Mouse (Mus musculus): Measurements from ENCODE around the gene Tbc1d30. TPM values are rescaled to one million over a fixed set of nuclear protein-coding genes. Genes with fewer than 3 reads are reported as not detected.
A peak's percentile ranks its signal among the peaks of the same experiment; 100 is the strongest.

Tbc1d30 gene
- polyA plus RNA-seq (2012; ENCODE audit: insufficient read depth, insufficient read length, missing spikeins) = 1.2 and 1.3 TPM in 2 replicates

DNA sequence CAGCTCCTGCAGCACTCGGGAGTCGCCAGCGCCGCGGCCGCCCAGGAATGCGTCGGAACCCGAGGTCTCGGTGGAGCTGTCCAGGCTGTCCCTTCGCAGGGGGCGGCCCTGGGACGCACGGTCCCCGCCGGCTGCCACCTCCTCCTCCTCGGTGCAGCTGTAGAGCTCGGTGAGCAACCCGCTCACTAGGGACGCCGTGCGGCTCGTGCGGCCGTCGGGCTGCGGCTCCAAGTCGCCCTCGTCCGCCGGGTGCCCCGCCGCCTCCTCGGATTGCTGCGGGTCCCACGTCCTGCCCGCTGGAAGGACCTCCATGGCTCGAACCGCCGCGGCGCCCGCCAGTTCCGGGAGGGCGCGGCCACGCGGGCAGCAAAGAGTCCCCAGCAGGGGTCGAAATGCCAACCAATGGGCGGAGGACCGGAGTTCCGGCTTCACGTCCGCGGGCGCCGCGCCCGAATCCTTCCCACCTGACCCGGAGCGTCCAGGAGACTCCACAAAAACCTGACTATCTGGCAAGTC, at the start of gene Tbc1d30:
TSS of gene Tbc1d30 (minus strand) at position 213 of the 516 bp plus-strand sequence.
- no peaks in the 10 kb centered on the region for H3K4me1 ChIP-seq (ENCODE audit: control insufficient read depth, insufficient read depth, low read length)
- no peak within 1 kb of the TSS for H3K27ac ChIP-seq (ENCODE audit: insufficient read depth, low read depth, low read length)
- no peak for TF ChIP-seq CTCF (IDR thresholded peaks at IDR 0.05; ENCODE audit: low read depth, low read length)
- no peak for TF ChIP-seq POLR2A (IDR thresholded peaks at IDR 0.05; ENCODE audit: borderline replicate concordance, low read depth, low read length)
- H3K4me3 ChIP-seq (ENCODE audit: insufficient read depth, low read length) = peak within 1 kb of the TSS; percentile 82

DNA sequence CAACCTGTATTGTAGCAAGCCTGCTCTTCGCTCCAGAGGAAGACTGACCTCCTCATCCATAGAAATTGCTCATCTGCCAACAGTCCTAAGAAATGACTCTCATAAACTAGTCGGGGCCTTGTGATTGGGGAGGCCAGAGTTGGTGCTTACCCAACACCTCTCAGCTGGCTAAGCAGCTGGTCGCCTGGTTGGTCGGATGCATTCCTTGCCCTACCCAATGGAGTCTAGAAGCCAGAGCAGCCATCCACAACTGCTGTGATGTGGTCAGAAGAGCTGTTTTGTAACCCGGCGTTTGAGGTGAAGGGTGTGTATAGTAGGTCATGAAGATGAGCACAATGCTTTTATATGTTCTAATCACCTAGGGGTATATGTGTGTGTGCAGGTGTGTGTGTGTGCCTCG, 47.5 kb upstream of the Tbc1d30 start:
- no peak for TF ChIP-seq CTCF (IDR thresholded peaks at IDR 0.05; ENCODE audit: low read depth, low read length)
- no peak for TF ChIP-seq POLR2A (IDR thresholded peaks at IDR 0.05; ENCODE audit: borderline replicate concordance, low read depth, low read length)
- no peak overlapping the region for H3K27ac ChIP-seq (ENCODE audit: insufficient read depth, low read depth, low read length)
- H3K4me3 ChIP-seq (ENCODE audit: insufficient read depth, low read length) = no peak overlapping the region
- H3K4me1 ChIP-seq (ENCODE audit: control insufficient read depth, insufficient read depth, low read length) = no peaks in the 10 kb centered on the region

DNA sequence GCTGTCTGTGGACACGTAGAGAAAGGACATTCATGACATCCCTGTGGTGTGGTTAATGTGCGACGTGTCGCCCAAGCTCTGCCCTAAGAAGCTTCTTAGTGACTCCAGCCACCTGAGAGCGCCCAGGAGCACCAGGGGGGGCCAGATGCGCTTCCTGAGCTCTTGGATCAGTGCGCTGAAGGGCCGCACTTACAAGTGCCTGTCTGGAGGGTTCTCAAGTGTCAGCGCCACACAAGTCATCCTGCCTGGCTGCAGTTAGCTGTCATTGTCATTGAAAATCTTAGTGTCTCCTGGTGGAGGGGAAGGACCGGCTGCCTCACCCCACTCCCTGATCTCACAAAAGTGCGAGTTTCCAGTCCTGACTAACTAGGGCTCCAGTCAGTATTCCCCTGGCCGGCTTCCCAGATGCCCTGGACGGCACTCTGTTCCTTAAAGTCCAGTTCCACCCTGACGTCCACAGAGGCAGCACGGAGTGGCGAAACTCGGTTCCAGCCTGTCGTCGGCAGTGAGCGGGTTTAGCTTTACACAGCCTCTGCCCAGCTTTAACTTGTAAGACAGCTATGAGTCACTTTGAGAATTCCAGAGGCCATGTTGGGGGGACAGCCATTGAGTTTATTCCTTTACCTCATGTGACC, 44.6 kb upstream of the Tbc1d30 start:
- H3K4me1 ChIP-seq (ENCODE audit: control insufficient read depth, insufficient read depth, low read length) = no peaks in the 10 kb centered on the region
- H3K27ac ChIP-seq (ENCODE audit: insufficient read depth, low read depth, low read length) = no peak overlapping the region
- no peak overlapping the region for H3K4me3 ChIP-seq (ENCODE audit: insufficient read depth, low read length)
- TF ChIP-seq POLR2A (IDR thresholded peaks at IDR 0.05; ENCODE audit: borderline replicate concordance, low read depth, low read length) (no peak), CTCF (IDR thresholded peaks at IDR 0.05; ENCODE audit: low read depth, low read length) (no peak)

DNA sequence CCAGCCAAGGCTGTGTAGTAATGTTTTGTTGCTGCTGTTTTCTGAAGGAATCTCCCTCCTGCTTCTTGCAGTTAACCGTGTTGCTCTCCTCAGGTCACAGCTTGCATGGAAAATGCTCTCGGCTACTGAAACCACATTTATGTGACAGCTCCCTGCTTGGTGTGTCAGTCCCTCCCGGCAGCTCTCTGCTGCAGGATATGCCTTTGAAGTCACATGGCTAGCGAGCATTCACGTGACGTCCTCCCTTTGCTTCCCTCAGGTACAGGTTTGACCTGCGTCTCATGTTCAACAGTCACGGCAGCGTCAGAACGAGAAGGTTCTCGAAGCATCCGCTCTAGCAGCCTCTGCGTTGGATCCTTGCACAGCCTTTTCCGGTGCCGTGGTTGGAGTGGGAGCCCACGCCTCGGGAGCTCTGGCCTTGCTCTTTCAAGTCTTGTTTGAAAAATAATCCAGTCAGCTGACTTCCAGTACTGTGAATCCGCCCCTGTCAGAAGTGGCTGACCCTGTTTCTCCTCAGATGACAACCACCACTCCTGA, 43.8 kb upstream of the Tbc1d30 start:
- no peak overlapping the region for H3K4me3 ChIP-seq (ENCODE audit: insufficient read depth, low read length)
- no peak for TF ChIP-seq CTCF (IDR thresholded peaks at IDR 0.05; ENCODE audit: low read depth, low read length)
- no peak for TF ChIP-seq POLR2A (IDR thresholded peaks at IDR 0.05; ENCODE audit: borderline replicate concordance, low read depth, low read length)
- H3K27ac ChIP-seq (ENCODE audit: insufficient read depth, low read depth, low read length) = no peak overlapping the region
- no peaks in the 10 kb centered on the region for H3K4me1 ChIP-seq (ENCODE audit: control insufficient read depth, insufficient read depth, low read length)

DNA sequence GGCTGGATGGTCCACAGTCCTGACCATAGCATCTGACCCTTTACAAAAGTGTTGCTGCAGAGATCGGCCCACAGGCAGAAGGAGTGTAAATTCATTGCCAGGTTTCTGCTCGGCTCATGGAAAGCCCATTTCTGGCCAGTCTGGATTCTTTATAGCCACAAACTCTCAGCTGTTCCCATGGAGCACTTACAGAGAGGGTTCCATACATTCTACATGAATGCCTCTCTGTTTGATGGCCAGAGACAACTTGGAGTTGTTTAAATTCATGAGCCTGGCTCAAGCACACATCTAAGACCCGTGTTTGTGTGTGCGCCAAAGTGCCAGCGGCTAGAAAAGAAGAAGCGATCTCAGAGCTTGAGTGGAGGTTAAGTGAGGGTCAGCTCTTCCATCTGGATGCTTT, 43.2 kb upstream of the Tbc1d30 start:
- Histone ChIP-seq H3K27ac (ENCODE audit: insufficient read depth, low read depth, low read length) (no peak overlapping the region), H3K4me1 (ENCODE audit: control insufficient read depth, insufficient read depth, low read length) (no peaks in the 10 kb centered on the region), H3K4me3 (ENCODE audit: insufficient read depth, low read length) (no peak overlapping the region)
- no peak for TF ChIP-seq POLR2A (IDR thresholded peaks at IDR 0.05; ENCODE audit: borderline replicate concordance, low read depth, low read length)
- TF ChIP-seq CTCF (IDR thresholded peaks at IDR 0.05; ENCODE audit: low read depth, low read length) = no peak

DNA sequence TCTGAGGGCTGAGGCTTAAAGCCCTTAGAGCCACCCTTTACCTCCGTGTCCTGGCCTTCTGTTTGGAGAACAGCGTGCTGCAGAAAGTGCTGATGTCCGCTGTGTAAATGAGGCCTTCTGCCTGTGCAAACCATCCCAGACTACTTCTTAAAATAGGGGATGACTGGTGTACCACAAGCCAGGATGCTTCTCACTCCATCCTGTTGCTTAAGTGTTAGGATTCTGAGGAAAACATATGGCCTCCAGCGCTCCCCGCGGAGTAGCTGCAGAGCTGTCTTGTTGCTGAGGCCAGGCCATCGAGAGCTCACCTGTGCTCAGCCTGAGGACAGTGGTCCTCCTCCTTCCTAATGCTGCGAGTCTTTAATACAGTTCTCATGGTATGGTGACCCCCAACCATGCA, 40.8 kb upstream of the Tbc1d30 start:
- Histone ChIP-seq H3K27ac (ENCODE audit: insufficient read depth, low read depth, low read length) (no peak overlapping the region), H3K4me3 (ENCODE audit: insufficient read depth, low read length) (no peak overlapping the region), H3K4me1 (ENCODE audit: control insufficient read depth, insufficient read depth, low read length) (no peaks in the 10 kb centered on the region)
- TF ChIP-seq CTCF (IDR thresholded peaks at IDR 0.05; ENCODE audit: low read depth, low read length) (no peak), POLR2A (IDR thresholded peaks at IDR 0.05; ENCODE audit: borderline replicate concordance, low read depth, low read length) (no peak)

DNA sequence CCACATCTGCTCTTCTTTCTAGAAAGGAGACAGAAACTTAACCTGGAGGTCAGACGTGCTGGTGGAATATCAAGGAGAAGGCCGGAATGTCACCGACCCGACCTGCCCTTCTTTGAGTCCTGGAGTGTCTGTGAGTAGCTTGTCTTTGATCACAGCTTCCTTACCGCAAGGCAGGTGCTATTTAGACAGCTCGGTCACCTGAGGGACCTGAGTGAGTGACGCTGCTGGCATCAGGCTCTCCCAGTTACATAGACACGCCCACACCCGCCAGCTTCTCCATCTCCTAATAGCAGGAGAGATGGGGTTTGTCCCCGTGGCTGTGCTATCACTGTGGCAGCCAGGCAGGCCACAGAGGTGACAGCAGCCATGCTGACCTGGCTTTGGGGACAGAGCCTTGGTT, 39.5 kb upstream of the Tbc1d30 start:
- no peak for TF ChIP-seq CTCF (IDR thresholded peaks at IDR 0.05; ENCODE audit: low read depth, low read length)
- no peak for TF ChIP-seq POLR2A (IDR thresholded peaks at IDR 0.05; ENCODE audit: borderline replicate concordance, low read depth, low read length)
- Histone ChIP-seq H3K4me3 (ENCODE audit: insufficient read depth, low read length) (no peak overlapping the region), H3K27ac (ENCODE audit: insufficient read depth, low read depth, low read length) (no peak overlapping the region), H3K4me1 (ENCODE audit: control insufficient read depth, insufficient read depth, low read length) (no peaks in the 10 kb centered on the region)

DNA sequence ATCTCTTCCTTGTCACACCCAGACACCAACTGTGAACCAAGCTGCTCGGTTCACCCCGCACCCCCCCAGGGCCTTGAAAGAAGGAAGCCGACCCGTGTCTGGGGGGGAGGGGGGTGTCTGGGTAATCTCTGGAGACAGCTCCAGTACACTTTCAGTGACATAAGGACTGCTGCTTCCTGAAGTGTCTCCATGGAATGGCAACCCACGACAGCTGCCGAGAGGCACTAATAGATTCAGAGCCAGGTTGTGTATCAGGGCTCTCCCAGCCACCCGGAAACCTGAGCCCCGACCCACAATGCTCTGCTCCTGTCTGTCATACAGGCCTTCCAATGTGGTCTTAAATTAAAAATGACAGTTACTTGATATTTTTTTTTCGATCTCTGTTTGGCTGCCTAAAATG, 35.3 kb upstream of the Tbc1d30 start:
- H3K4me3 ChIP-seq (ENCODE audit: insufficient read depth, low read length) = no peak overlapping the region
- TF ChIP-seq POLR2A (IDR thresholded peaks at IDR 0.05; ENCODE audit: borderline replicate concordance, low read depth, low read length) (no peak), CTCF (IDR thresholded peaks at IDR 0.05; ENCODE audit: low read depth, low read length) (no peak)

DNA sequence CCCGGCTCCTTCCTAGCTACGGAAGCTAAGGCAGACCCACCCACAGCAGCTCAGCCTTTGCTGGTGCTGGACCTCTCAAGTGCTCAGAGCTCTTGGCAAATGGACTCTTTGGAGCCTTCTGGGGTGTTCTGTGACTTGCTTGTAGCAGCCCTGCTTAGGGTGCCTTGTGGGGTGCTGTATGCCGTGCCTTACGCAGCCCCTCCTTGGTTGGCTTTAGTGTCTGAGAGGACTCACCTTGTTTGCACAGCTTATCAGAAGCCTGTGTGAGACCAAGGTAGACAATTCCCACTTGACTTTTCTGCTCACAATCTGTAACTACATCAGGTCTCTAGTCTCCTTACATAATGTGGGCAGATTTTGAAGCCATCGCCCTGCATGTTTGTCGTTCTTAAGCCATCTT, 34.6 kb upstream of the Tbc1d30 start:
- H3K27ac ChIP-seq (ENCODE audit: insufficient read depth, low read depth, low read length) = no peak overlapping the region
- no peak overlapping the region for H3K4me3 ChIP-seq (ENCODE audit: insufficient read depth, low read length)
- H3K4me1 ChIP-seq (ENCODE audit: control insufficient read depth, insufficient read depth, low read length) = no peaks in the 10 kb centered on the region
- no peak for TF ChIP-seq POLR2A (IDR thresholded peaks at IDR 0.05; ENCODE audit: borderline replicate concordance, low read depth, low read length)
- TF ChIP-seq CTCF (IDR thresholded peaks at IDR 0.05; ENCODE audit: low read depth, low read length) = no peak

More for the DNA sequence above, 35.3 kb upstream of the Tbc1d30 start:
- H3K4me1 ChIP-seq (ENCODE audit: control insufficient read depth, insufficient read depth, low read length) = no peaks in the 10 kb centered on the region
- H3K27ac ChIP-seq (ENCODE audit: insufficient read depth, low read depth, low read length) = no peak overlapping the region

DNA sequence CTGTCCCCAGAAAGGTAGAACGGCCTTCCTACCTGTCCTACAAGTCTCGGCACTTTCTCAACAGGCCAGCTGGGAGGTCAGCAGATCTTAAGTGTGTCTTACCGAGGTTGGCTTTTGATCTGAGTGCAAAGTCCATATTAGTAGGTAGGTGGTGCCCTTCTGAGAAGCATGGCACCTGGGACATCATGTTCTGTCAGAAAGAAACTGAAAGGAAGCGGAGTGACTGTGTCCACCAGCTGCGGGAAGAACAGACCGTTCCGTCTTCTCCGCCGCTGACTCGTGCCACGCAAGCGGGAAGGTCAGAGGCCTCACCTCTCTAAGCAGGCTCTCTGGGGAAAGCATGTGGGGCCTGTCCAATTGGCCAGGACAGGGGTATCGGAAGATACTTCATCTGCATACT, 33.6 kb upstream of the Tbc1d30 start:
- Histone ChIP-seq H3K4me1 (ENCODE audit: control insufficient read depth, insufficient read depth, low read length) (no peaks in the 10 kb centered on the region), H3K4me3 (ENCODE audit: insufficient read depth, low read length) (no peak overlapping the region), H3K27ac (ENCODE audit: insufficient read depth, low read depth, low read length) (no peak overlapping the region)
- no peak for TF ChIP-seq CTCF (IDR thresholded peaks at IDR 0.05; ENCODE audit: low read depth, low read length)
- no peak for TF ChIP-seq POLR2A (IDR thresholded peaks at IDR 0.05; ENCODE audit: borderline replicate concordance, low read depth, low read length)
